Mouse (Mus musculus): Measurements from ENCODE around the gene Neurl1b.

DNA sequence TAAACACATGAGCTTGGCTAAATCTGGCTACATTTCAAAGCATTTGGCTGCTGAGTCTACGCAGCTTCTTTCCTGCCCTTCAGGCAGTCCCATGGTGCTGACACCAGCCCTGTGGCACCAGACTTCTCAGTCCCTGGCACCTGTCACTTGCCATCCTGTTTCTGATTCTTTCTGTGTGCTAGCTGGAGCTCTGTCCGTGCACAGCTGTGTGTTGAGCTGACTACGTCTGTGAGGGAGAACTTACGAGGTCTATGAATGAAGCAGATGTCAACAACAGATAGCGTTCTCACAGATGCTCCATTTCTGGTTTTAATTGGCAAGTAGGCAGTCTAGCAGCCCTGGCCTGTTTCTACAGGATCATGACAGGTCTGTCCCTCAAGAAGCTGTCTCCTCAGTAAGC is 24.0 kb upstream of the Neurl1b start:
- TF ChIP-seq ZNF384 (IDR thresholded peaks at IDR 0.05; ENCODE audit: low read depth, low read length) (no peak), CHD2 (IDR thresholded peaks at IDR 0.05; ENCODE audit: low read depth, low read length) (no peak), HCFC1 (IDR thresholded peaks at IDR 0.05; ENCODE audit: borderline replicate concordance, insufficient read depth, low read length) (no peak), MAFK (IDR thresholded peaks at IDR 0.05; ENCODE audit: insufficient read depth, low read depth, low read length) (no peak), ZC3H11A (IDR thresholded peaks at IDR 0.05; ENCODE audit: borderline replicate concordance, low read depth, low read length) (no peak)

All from ES-E14 (cell line).